Comparison of ENCODE assay signal across 10 mouse cellular contexts in genomic region chr7:132776338-132777111, GRCm38 (mm10). TPM values are rescaled to one million over a fixed set of nuclear protein-coding genes. Genes with fewer than 3 reads are reported as not detected.
A peak's percentile ranks its signal among the peaks of the same experiment; 100 is the strongest.
DNase-seq lines count a peak whose midpoint lies in the region; ATAC-seq and TF ChIP-seq lines count a peak whose summit lies in the region.
"Had no signal": no experiment of that assay in that cellular context is flagged by ENCODE, and none has a peak within 500 bp of the region (broad histone marks: within the 10 kb centered on the region; RNA-seq: fewer than 3 reads in every experiment).

No protein-coding gene starts in this region.

- peak overlapping the region; percentile 86 for H3K9ac ChIP-seq in liver, embryonic 13.5 days
- H3K9ac ChIP-seq: neural tube, embryonic 13.5 days had no signal

- H3K4me1 ChIP-seq in testis, adult 2 months (ENCODE audit: control insufficient read depth, insufficient read depth, low read length): peaks cover 6% of the 10 kb centered on the region
- peaks cover 91% of the 10 kb centered on the region for H3K4me1 ChIP-seq in liver, embryonic 13.5 days (replicated peaks)
- peaks cover 27% of the 10 kb centered on the region for H3K4me1 ChIP-seq in hindbrain, embryonic 10.5 days (replicated peaks)

- 56% methylated on average over 7 of the region's 7 CpGs for WGBS in liver, embryonic 13.5 days (ENCODE audit: insufficient replicate concordance)
- 91% methylated on average over 7 of the region's 7 CpGs for WGBS in hindbrain, embryonic 10.5 days

- DNase-seq in gastrocnemius, postnatal 14 days: peak; percentile 24
- DNase-seq in gastrocnemius, postnatal 4 days (ENCODE audit: low spot score in 2 of 2): no peak
- DNase-seq in testis, postnatal 10 days (ENCODE audit: low spot score): no peak
- DNase-seq in liver, embryonic 13.5 days: peak; percentile 71
- peak; percentile 30 for DNase-seq in testis, postnatal 14 days (ENCODE audit: low spot score)
- DNase-seq in hindbrain, embryonic 10.5 days (ENCODE audit: low spot score): no peak
- DNase-seq in MN1 (ENCODE audit: low spot score): no peak
- DNase-seq: embryo, embryonic 11 days had no signal

- peak; percentile 67 for ATAC-seq in liver, embryonic 13.5 days (ENCODE audit: low read depth)

- TF ChIP-seq CTCF in testis, adult 2 months (IDR thresholded peaks at IDR 0.05; ENCODE audit: control insufficient read depth, insufficient read depth, insufficient replicate concordance, low read depth, low read length): no peak

- peak overlapping the region; percentile 85 for H3K4me2 ChIP-seq in liver, embryonic 13.5 days
- H3K4me2 ChIP-seq: neural tube, embryonic 13.5 days had no signal

- H3K4me3 ChIP-seq in testis, adult 2 months (ENCODE audit: control insufficient read depth, low read depth, low read length): no peak overlapping the region
- peak overlapping the region; percentile 76 for H3K4me3 ChIP-seq in liver, embryonic 13.5 days (replicated peaks)
- H3K4me3 ChIP-seq in hindbrain, embryonic 10.5 days: no peak overlapping the region
- H3K4me3 ChIP-seq: neural tube, embryonic 13.5 days had no signal

- H3K27ac ChIP-seq in testis, adult 2 months (ENCODE audit: control insufficient read depth, insufficient read depth, low read depth, low read length): peak overlapping the region; percentile 41; the same call in 1 of the 2 replicates
- peak overlapping the region; percentile 99 for H3K27ac ChIP-seq in liver, embryonic 13.5 days
- no peak overlapping the region for H3K27ac ChIP-seq in hindbrain, embryonic 10.5 days
- H3K27ac ChIP-seq: neural tube, embryonic 13.5 days had no signal

- H3K36me3 ChIP-seq in testis, adult 2 months (ENCODE audit: control insufficient read depth, insufficient read depth, low read length): no peaks in the 10 kb centered on the region
- H3K36me3 ChIP-seq in liver, embryonic 13.5 days: peaks cover 34% of the 10 kb centered on the region
- peaks cover 56% of the 10 kb centered on the region for H3K36me3 ChIP-seq in hindbrain, embryonic 10.5 days

- intact Hi-C loops in gastrocnemius, postnatal 14 days (cut with DNase I; ENCODE audit: low total_unique reads): no loop called here

- no peaks in the 10 kb centered on the region for H3K9me3 ChIP-seq in liver, embryonic 13.5 days (replicated peaks)
- H3K9me3 ChIP-seq in hindbrain, embryonic 10.5 days: no peaks in the 10 kb centered on the region
- H3K9me3 ChIP-seq: neural tube, embryonic 13.5 days had no signal

- no peaks in the 10 kb centered on the region for H3K27me3 ChIP-seq in testis, adult 2 months (ENCODE audit: control insufficient read depth, insufficient read depth, low read length)
- H3K27me3 ChIP-seq in liver, embryonic 13.5 days: no peaks in the 10 kb centered on the region
- H3K27me3 ChIP-seq in hindbrain, embryonic 10.5 days (ENCODE audit: insufficient read depth, poor library complexity, severe bottlenecking): no peaks in the 10 kb centered on the region
- H3K27me3 ChIP-seq: neural tube, embryonic 13.5 days had no signal

- TF ChIP-seq POLR2A in testis, adult 2 months (IDR thresholded peaks at IDR 0.05; ENCODE audit: control insufficient read depth, low read depth, low read length): no peak

RNA-seq across cellular contexts. Expression of gene Fam53b, which starts 37.2 kb away (rescaled TPM):
- 10 to 100 TPM; 19.5 to 24.1 TPM for total RNA-seq in gastrocnemius, postnatal 14 days (2021)
- 10 to 100 TPM; 44.6 to 48.9 TPM for total RNA-seq in gastrocnemius, postnatal 4 days (2021)
- 6.1 and 7.8 TPM in 2 replicates for polyA plus RNA-seq in testis, adult 2 months (2012; rRNA removed)
- 19.1 and 21.4 TPM in 2 replicates for polyA plus RNA-seq in liver, embryonic 13.5 days (2015; fragmentation: Nextera tagmentation; extraction: Ambion mirVana)
- 25.5 and 27.7 TPM in 2 replicates for polyA plus RNA-seq in hindbrain, embryonic 10.5 days (2016; fragmentation: Nextera tagmentation; extraction: Ambion mirVana)

Comparison
In these comparisons a context has a peak if more than half of its experiments do, and no peak if none do; other contexts are left out.
1. DNase-seq: peak in gastrocnemius, postnatal 14 days (single experiment), liver, embryonic 13.5 days (single experiment) and testis, postnatal 14 days (single experiment); none in gastrocnemius, postnatal 4 days (0 of 2), testis, postnatal 10 days (single experiment), hindbrain, embryonic 10.5 days (single experiment) and MN1 (single experiment).